Mouse (Mus musculus): Measurements from ENCODE around the gene Gm6096. TPM values are rescaled to one million over a fixed set of nuclear protein-coding genes. Genes with fewer than 3 reads are reported as not detected.

Gm6096 gene
- polyA plus RNA-seq, 1 experiment from 2014 or later = not detected

DNA sequence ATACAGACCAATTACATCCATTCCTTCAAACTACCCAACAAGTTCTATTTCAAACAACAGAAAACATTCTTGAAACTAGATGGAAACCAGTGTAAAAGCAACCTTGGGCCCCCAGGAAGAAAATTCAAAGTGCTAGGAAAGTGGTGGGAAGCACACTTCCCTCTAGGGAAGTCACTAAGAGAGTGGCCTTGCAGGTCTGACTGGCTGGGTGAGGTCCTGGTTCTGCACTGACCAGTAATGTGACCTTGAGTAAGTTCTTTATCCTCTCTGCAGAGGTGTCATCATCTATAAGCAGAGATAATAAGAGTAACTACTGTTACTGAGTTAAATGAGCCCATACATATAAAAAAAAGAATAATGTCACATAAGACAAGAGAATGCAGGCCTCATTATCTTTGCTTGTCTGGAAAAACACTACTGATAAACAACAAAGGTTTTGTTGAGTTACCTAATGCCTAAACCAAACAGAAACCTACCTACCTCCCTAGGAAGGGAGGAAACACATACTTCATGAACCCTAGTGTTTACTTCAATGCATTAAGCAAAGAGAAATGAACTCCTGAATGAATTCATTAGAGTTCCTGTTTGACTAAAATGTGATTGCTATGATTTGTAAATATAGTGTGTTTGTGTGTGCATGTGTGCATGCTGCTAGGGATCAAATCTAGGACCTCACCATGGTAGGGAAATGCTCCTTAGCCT lies 39.8 kb downstream of the Gm6096 start:
- no peak for DNase-seq (ENCODE audit: low spot score)
- H3K27me3 ChIP-seq (ENCODE audit: low read depth, poor library complexity, severe bottlenecking) = no peaks in the 10 kb centered on the region
- H3K27ac ChIP-seq (replicated peaks) = no peak overlapping the region
- H3K4me1 ChIP-seq = no peaks in the 10 kb centered on the region
- H3K9me3 ChIP-seq (replicated peaks) = no peaks in the 10 kb centered on the region
- 0 out of 2 replicates have a peak, but pooled peaks cover 4% of the 10 kb centered on the region for H3K36me3 ChIP-seq
- H3K4me3 ChIP-seq = no peak overlapping the region

DNA sequence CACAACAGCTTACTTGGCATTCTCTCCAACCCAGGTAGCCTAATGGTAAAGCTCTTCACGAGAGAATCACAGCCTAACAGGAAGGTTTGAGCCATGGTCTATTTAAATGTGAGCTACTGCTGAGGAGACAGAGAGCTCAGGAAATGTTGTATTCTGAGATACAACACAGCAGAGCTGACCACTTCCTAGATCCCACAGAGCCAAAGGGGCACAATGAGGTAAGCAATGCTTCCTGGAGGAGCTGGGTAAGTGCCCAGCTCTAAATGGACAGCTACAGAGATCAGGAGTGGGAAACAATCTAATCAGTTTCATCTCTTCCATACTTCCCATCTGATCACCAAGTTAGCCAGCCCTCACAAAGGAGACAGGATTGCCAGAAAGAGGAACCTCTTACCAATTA lies 40.4 kb downstream of the Gm6096 start:
- 73% methylated on average over 1 of the region's 1 CpGs for WGBS
- H3K27me3 ChIP-seq (ENCODE audit: low read depth, poor library complexity, severe bottlenecking) = no peaks in the 10 kb centered on the region
- no peaks in the 10 kb centered on the region for H3K9me3 ChIP-seq (replicated peaks)
- H3K36me3 ChIP-seq = no peaks in the 10 kb centered on the region
- no peak overlapping the region for H3K4me3 ChIP-seq
- DNase-seq (ENCODE audit: low spot score) = no peak
- H3K27ac ChIP-seq (replicated peaks) = no peak overlapping the region
- H3K4me1 ChIP-seq = no peaks in the 10 kb centered on the region

DNA sequence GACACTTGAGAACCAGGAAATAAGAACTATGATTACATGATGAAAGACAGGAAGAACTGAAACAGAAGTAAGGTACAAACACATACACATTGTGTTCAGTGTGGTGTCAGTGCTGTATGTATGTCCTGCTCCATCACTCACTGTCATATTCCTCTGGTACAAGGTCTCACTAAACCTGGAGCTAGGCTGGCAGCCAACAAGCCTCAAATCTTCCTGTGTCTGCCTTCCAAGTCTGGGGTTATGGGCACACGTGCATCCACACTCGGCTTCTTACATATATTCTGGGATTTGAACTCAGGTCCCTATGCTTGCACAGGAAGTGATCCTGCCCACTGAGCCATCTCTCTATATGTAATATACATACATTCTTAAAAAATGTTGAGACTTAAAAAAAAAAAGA lies 41.8 kb downstream of the Gm6096 start:
- whole genome bisulfite sequencing = 94% methylated on average over 2 of the region's 2 CpGs
- H3K27ac ChIP-seq (replicated peaks) = no peak overlapping the region
- H3K4me3 ChIP-seq = no peak overlapping the region
- no peaks in the 10 kb centered on the region for H3K27me3 ChIP-seq (ENCODE audit: low read depth, poor library complexity, severe bottlenecking)
- no peaks in the 10 kb centered on the region for H3K4me1 ChIP-seq
- DNase-seq (ENCODE audit: low spot score) = no peak
- no peaks in the 10 kb centered on the region for H3K9me3 ChIP-seq (replicated peaks)
- H3K36me3 ChIP-seq = no peaks in the 10 kb centered on the region

DNA sequence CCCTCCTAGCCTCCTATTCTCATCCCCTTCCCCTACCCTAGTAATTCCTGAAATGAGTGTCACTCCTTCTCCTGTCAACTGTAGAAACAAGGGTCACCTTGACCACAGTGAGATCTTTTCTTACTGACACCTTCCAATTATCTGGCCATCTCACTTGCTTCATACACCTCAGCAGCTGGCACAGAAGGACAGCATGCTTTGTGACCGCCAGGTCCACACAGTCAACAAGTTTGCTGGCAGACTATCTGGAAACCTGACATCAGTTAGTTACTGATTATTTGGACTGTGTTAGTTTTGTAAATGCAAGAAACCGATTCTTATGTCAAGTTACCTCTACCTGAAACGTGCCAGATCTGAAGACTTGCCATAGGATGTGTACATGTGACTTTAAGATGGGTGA lies 45.3 kb downstream of the Gm6096 start:
- H3K36me3 ChIP-seq = peaks cover 1% of the 10 kb centered on the region; the same call in 1 of the 2 replicates
- no peak overlapping the region for H3K27ac ChIP-seq (replicated peaks)
- WGBS = 91% methylated on average over 3 of the region's 3 CpGs
- no peak for DNase-seq (ENCODE audit: low spot score)
- no peak overlapping the region for H3K4me3 ChIP-seq
- H3K27me3 ChIP-seq (ENCODE audit: low read depth, poor library complexity, severe bottlenecking) = no peaks in the 10 kb centered on the region
- H3K9me3 ChIP-seq (replicated peaks) = no peaks in the 10 kb centered on the region
- no peaks in the 10 kb centered on the region for H3K4me1 ChIP-seq

DNA sequence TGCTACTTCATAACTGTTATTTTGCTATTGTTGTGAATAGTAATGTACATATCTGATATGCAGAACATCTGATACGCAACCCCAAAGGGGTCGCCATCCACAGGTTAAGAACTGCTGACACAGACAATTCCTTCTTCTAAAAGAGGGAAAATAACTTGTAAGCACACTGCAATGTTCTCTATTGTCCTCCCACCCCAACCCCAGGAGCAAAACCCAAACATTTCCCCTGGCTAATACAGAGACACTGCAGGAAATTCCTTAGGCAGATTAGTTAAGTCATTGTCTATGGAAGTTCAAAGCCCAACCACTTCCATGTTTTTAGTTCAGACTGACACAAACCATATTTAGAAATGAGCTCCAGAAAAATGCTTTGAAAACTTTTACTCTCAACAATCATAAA lies 48.0 kb downstream of the Gm6096 start:
- Histone ChIP-seq H3K4me3 (no peak overlapping the region), H3K4me1 (no peaks in the 10 kb centered on the region), H3K36me3 (peaks cover 11% of the 10 kb centered on the region), H3K27me3 (ENCODE audit: low read depth, poor library complexity, severe bottlenecking) (no peaks in the 10 kb centered on the region), H3K9me3 (replicated peaks) (no peaks in the 10 kb centered on the region; the same call in 1 of the 2 replicates), H3K27ac (replicated peaks) (no peak overlapping the region)
- 88% methylated on average over 2 of the region's 2 CpGs for WGBS
- no peak for DNase-seq (ENCODE audit: low spot score)

Other genes with a start within 250 kb of the Gm6096 start
- gene Scgb2b27, start 237.1 kb upstream of the Gm6096 start, polyA plus RNA-seq (2016; fragmentation: Nextera tagmentation; extraction: Ambion mirVana) = not detected in 2 replicates
- gene Scgb1b27, start 229.6 kb upstream of the Gm6096 start, polyA plus RNA-seq (2016; fragmentation: Nextera tagmentation; extraction: Ambion mirVana) = not detected in 2 replicates
- gene Scgb1b30, start 155.6 kb upstream of the Gm6096 start, polyA plus RNA-seq (2016; fragmentation: Nextera tagmentation; extraction: Ambion mirVana) = not detected in 2 replicates
- 3.3 and 5.0 TPM in 2 replicates for gene Wtip, start 117.8 kb upstream of the Gm6096 start, polyA plus RNA-seq (2016; fragmentation: Nextera tagmentation; extraction: Ambion mirVana)
- gene Uba2, start 81.4 kb upstream of the Gm6096 start, polyA plus RNA-seq (2016; fragmentation: Nextera tagmentation; extraction: Ambion mirVana) = 287 and 288 TPM in 2 replicates
- gene Pdcd2l, start 54.4 kb upstream of the Gm6096 start, polyA plus RNA-seq (2016; fragmentation: Nextera tagmentation; extraction: Ambion mirVana) = 77.9 and 79.9 TPM in 2 replicates
- 324 and 395 TPM in 2 replicates for gene Gpi1, start 20.7 kb upstream of the Gm6096 start, polyA plus RNA-seq (2016; fragmentation: Nextera tagmentation; extraction: Ambion mirVana)
- 26.6 and 28.8 TPM in 2 replicates for gene 4931406P16Rik, start 62.5 kb downstream of the Gm6096 start, polyA plus RNA-seq (2016; fragmentation: Nextera tagmentation; extraction: Ambion mirVana)
- gene Lsm14a, start 142.3 kb downstream of the Gm6096 start, polyA plus RNA-seq (2016; fragmentation: Nextera tagmentation; extraction: Ambion mirVana) = 109 and 110 TPM in 2 replicates

Data from midbrain, embryonic 10.5 days (tissue).